Mouse (Mus musculus) CH12.LX (cell line): ENCODE measurements at regions not wholly inside any gene's neighbourhood (a gene's known extent, or its start where the extent isn't known, plus 50 kb on each side); places are given as distances from the start of the nearest gene placed in this dataset.

Experiments used
- CTCF ChIP-seq, 2 experiments: IDR thresholded peaks in 1 of 2; conservative IDR thresholded peaks in 1 of 2; 2 replicates each; pipeline ENCODE4 v1.5.1; 2011 to 2012; ENCODE audit warnings: low read depth in 2 of 2, low read length in 2 of 2, improper control_type of control experiment in 1 of 2, inconsistent platforms in 1 of 2, mild to moderate bottlenecking in 1 of 2, moderate library complexity in 1 of 2
- E2F4 ChIP-seq: IDR thresholded peaks from 2 replicates; pipeline ENCODE4 v1.6.1; 2011; ENCODE audit warnings: low read depth, low read length, improper control_type of control experiment; ENCODE audit not compliant: insufficient replicate concordance
- EP300 ChIP-seq: IDR thresholded peaks from 2 replicates; pipeline ENCODE4 v1.6.1; 2011; ENCODE audit warnings: low read length, improper control_type of control experiment
- ETS1 ChIP-seq: conservative IDR thresholded peaks from 2 replicates; pipeline ENCODE4 v1.6.1; 2012; ENCODE audit warnings: low read depth, mild to moderate bottlenecking, inconsistent platforms, low read length, improper control_type of control experiment, moderate library complexity
- MAX ChIP-seq: IDR thresholded peaks from 2 replicates; pipeline ENCODE4 v1.6.1; 2011; ENCODE audit warnings: low read length, improper control_type of control experiment
- MAZ ChIP-seq: IDR thresholded peaks from 2 replicates; pipeline ENCODE4 v1.6.1; 2012; ENCODE audit warnings: low read depth, mild to moderate bottlenecking, inconsistent platforms, low read length, improper control_type of control experiment, moderate library complexity
- POLR2A ChIP-seq: IDR thresholded peaks from 2 replicates; pipeline ENCODE4 v1.6.1; 2011; ENCODE audit warnings: low read depth, mild to moderate bottlenecking, improper control_type of control experiment, low read length
- SMC3 ChIP-seq: IDR thresholded peaks from 2 replicates; pipeline ENCODE4 v1.6.1; 2011; ENCODE audit warnings: low read depth, low read length, improper control_type of control experiment
- UBTF ChIP-seq: IDR thresholded peaks from 2 replicates; pipeline ENCODE4 v1.6.1; 2012; ENCODE audit warnings: low read depth, mild to moderate bottlenecking, inconsistent platforms, low read length, improper control_type of control experiment, moderate library complexity
- USF1 ChIP-seq: IDR thresholded peaks from 2 replicates; pipeline ENCODE4 v1.6.1; 2014; ENCODE audit warnings: low read depth, mild to moderate bottlenecking, inconsistent platforms, low read length, improper control_type of control experiment
- USF2 ChIP-seq: conservative IDR thresholded peaks from 2 replicates; pipeline ENCODE4 v1.6.1; 2011; ENCODE audit warnings: low read depth, low read length, improper control_type of control experiment
- ZC3H11A ChIP-seq: IDR thresholded peaks from 2 replicates; pipeline ENCODE4 v1.6.1; 2012; ENCODE audit warnings: low read depth, mild to moderate bottlenecking, inconsistent platforms, low read length, improper control_type of control experiment

- TF ChIP-seq USF2: no peak
- no peak for TF ChIP-seq ZC3H11A
- TF ChIP-seq CTCF (conservative IDR thresholded peaks at IDR 0.05 in 1 of 2, IDR thresholded peaks at IDR 0.05 in 1 of 2; ENCODE audit: low read depth in 2 of 2, low read length in 2 of 2): no peak
- no peak for TF ChIP-seq ETS1
- no peak for TF ChIP-seq EP300
- TF ChIP-seq MAZ: no peak
- TF ChIP-seq MAX: no peak
- no peak for TF ChIP-seq SMC3
- no peak for TF ChIP-seq POLR2A
- no peak for TF ChIP-seq E2F4
- no peak for TF ChIP-seq UBTF
- TF ChIP-seq USF1: no peak
Measured at GRCm38 (mm10) chr4:32076391-32076925, 112.6 kb downstream of the Map3k7 start.
